Mouse (Mus musculus) liver, postnatal 0 days (tissue): ENCODE results near the gene Slc19a1.

ENCODE experiments used
- CTCF ChIP-seq: sonication (generic); IDR thresholded peaks from 2 replicates; pipeline ENCODE4 v1.5.1; 2016; ENCODE audit warnings: antibody characterized with exemption, low read depth
- EP300 ChIP-seq: IDR thresholded peaks from 2 replicates; pipeline ENCODE4 v1.6.1; 2016; ENCODE audit warnings: antibody characterized with exemption, low read depth, mild to moderate bottlenecking

- TF ChIP-seq CTCF, result no peak
- TF ChIP-seq EP300, result no peak
These were observed 52.5 kb downstream of the Slc19a1 start for GRCm38 (mm10) chr10:77084568-77084967.
